ENCODE assay signal across 8 mouse cellular contexts in the genomic region with DNA sequence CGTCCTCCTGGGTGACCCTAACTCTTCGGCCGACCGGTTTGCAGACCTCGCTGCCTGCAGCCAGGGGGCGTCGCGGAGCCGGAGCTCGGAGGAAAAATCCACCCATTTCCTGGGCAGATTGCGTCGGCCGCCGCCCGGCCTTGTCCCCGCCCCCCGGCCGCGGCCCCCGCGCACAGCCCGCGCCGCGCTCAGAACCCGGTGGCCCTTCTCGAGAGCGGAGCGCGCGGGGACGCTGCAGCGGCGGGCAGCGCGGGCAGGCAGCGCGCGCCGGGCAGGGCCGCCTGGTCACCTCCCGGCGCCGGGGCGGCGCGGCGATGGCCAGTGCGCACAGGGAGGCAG. TPM values are rescaled to one million over a fixed set of nuclear protein-coding genes. Genes with fewer than 3 reads are reported as not detected.
DNase-seq lines count a peak whose midpoint lies in the region; ATAC-seq and TF ChIP-seq lines count a peak whose summit lies in the region.

No protein-coding gene starts in this region.

- peak; percentile 89 for DNase-seq in adrenal gland, postnatal 14 days
- DNase-seq in embryo, embryonic 11 days: peak; percentile 91
- DNase-seq in gastrocnemius, postnatal 4 days (ENCODE audit: low spot score in 2 of 2): peak; percentile 87 to 89
- DNase-seq in limb, embryonic 11.5 days (ENCODE audit: low spot score): peak; percentile 92
- peak; percentile 28 to 72 for DNase-seq in spleen, postnatal 10 days (ENCODE audit: low spot score in 2 of 2)

- no peaks in the 10 kb centered on the region; the same call in 1 of the 2 replicates for H3K4me1 ChIP-seq in intestine, postnatal 0 days (replicated peaks; ENCODE audit: control insufficient read depth, insufficient read depth, low read length)
- H3K4me1 ChIP-seq in limb, embryonic 11.5 days (ENCODE audit: control insufficient read depth, insufficient read depth, low read length): peaks cover 3% of the 10 kb centered on the region
- H3K4me1 ChIP-seq in midbrain, embryonic 13.5 days (replicated peaks): peaks cover 64% of the 10 kb centered on the region

- peak overlapping the region; percentile 52 for H3K4me3 ChIP-seq in intestine, postnatal 0 days (ENCODE audit: low read depth, low read length)
- peak overlapping the region; percentile 58; the same call in 1 of the 2 replicates for H3K4me3 ChIP-seq in limb, embryonic 11.5 days (ENCODE audit: low read depth, low read length)
- H3K4me3 ChIP-seq in midbrain, embryonic 13.5 days (replicated peaks): peak overlapping the region; percentile 66

- H3K36me3 ChIP-seq in intestine, postnatal 0 days (ENCODE audit: control insufficient read depth, insufficient read depth): no peaks in the 10 kb centered on the region
- no peaks in the 10 kb centered on the region for H3K36me3 ChIP-seq in limb, embryonic 11.5 days (ENCODE audit: control insufficient read depth, insufficient read depth, low read length)
- peaks cover 5% of the 10 kb centered on the region; the same call in 1 of the 2 replicates for H3K36me3 ChIP-seq in midbrain, embryonic 13.5 days

- TF ChIP-seq CTCF in intestine, postnatal 0 days (IDR thresholded peaks at IDR 0.05; ENCODE audit: low read depth): peak; percentile 82

- WGBS in intestine, postnatal 0 days: 0% methylated on average over 22 of the region's 49 CpGs
- under 1% methylated on average over 48 of the region's 49 CpGs for WGBS in limb, embryonic 11.5 days
- under 1% methylated on average over 49 of the region's 49 CpGs for WGBS in midbrain, embryonic 13.5 days

- ATAC-seq in intestine, postnatal 0 days: peak; percentile 18; the same call in 1 of the 2 replicates
- peak; percentile 26; the same call in 1 of the 2 replicates for ATAC-seq in limb, embryonic 11.5 days (ENCODE audit: insufficient number of reproducible peaks, low FRiP score, low TSS enrichment, low read depth)
- ATAC-seq in midbrain, embryonic 13.5 days: peak; percentile 79
- ATAC-seq in erythroid progenitor cell, adult 5-6 weeks (replicated peaks; ENCODE audit: low FRiP score, poor library complexity, severe bottlenecking): no peak

- H3K27ac ChIP-seq in intestine, postnatal 0 days (ENCODE audit: low read depth, low read length): no peak overlapping the region
- no peak overlapping the region for H3K27ac ChIP-seq in limb, embryonic 11.5 days (replicated peaks; ENCODE audit: low read depth, low read length)
- H3K27ac ChIP-seq in midbrain, embryonic 13.5 days: peak overlapping the region; percentile 54; the same call in 1 of the 2 replicates

- peak overlapping the region; percentile 42 for H3K9ac ChIP-seq in intestine, postnatal 0 days (ENCODE audit: low read depth, low read length)
- H3K9ac ChIP-seq in limb, embryonic 11.5 days (ENCODE audit: low read length): peak overlapping the region; percentile 75
- H3K9ac ChIP-seq in midbrain, embryonic 13.5 days (replicated peaks): peak overlapping the region; percentile 88

- H3K27me3 ChIP-seq in intestine, postnatal 0 days (replicated peaks; ENCODE audit: control insufficient read depth, insufficient read depth, low read length): peaks cover 20% of the 10 kb centered on the region
- H3K27me3 ChIP-seq in limb, embryonic 11.5 days (ENCODE audit: control insufficient read depth, insufficient read depth, low read length): 0 out of 2 replicates have a peak, but pooled peaks cover 3% of the 10 kb centered on the region
- peaks cover 6% of the 10 kb centered on the region; the same call in 1 of the 2 replicates for H3K27me3 ChIP-seq in midbrain, embryonic 13.5 days

- H3K9me3 ChIP-seq in intestine, postnatal 0 days (ENCODE audit: control insufficient read depth): no peaks in the 10 kb centered on the region
- no peaks in the 10 kb centered on the region for H3K9me3 ChIP-seq in limb, embryonic 11.5 days (ENCODE audit: control insufficient read depth, low read length)
- H3K9me3 ChIP-seq in midbrain, embryonic 13.5 days: no peaks in the 10 kb centered on the region

- peak overlapping the region; percentile 94 for H3K4me2 ChIP-seq in intestine, postnatal 0 days (replicated peaks; ENCODE audit: low read depth)
- peak overlapping the region; percentile 98 for H3K4me2 ChIP-seq in limb, embryonic 11.5 days (ENCODE audit: low read depth, severe bottlenecking)
- peak overlapping the region; percentile 99 for H3K4me2 ChIP-seq in midbrain, embryonic 13.5 days (replicated peaks)

RNA-seq across cellular contexts. Expression of gene Olfm1, which starts 12.6 kb away (rescaled TPM):
- 32.3 and 37.4 TPM in 2 replicates for total RNA-seq in adrenal gland, postnatal 14 days (2021)
- total RNA-seq in gastrocnemius, postnatal 4 days (2021): 10 to 100 TPM; 27.0 to 34.0 TPM
- polyA plus RNA-seq in intestine, postnatal 0 days (2015; fragmentation: Nextera tagmentation; extraction: Ambion mirVana): 13.3 and 14.8 TPM in 2 replicates
- 15.9 and 19.3 TPM in 2 replicates for polyA plus RNA-seq in limb, embryonic 11.5 days (2014; fragmentation: Nextera tagmentation; extraction: Ambion mirVana)
- 171 and 203 TPM in 2 replicates for polyA plus RNA-seq in midbrain, embryonic 13.5 days (2015; fragmentation: Nextera tagmentation; extraction: Ambion mirVana)
- 5.0 and 7.1 TPM in 2 replicates for total RNA-seq in erythroid progenitor cell, adult 5-6 weeks (2015; ENCODE audit: low replicate concordance)
- total RNA-seq in erythroid progenitor cell, adult 5-6 weeks (2017; ENCODE audit: low replicate concordance): 1.8 TPM in 1 of 2 replicates, not detected in the other
